8 mouse cellular contexts compared by ENCODE assay signal in genomic region chr17:74489024-74489900, GRCm38 (mm10). TPM values are rescaled to one million over a fixed set of nuclear protein-coding genes. Genes with fewer than 3 reads are reported as not detected.
DNase-seq lines count a peak whose midpoint lies in the region; ATAC-seq lines count a peak whose summit lies in the region.

Gene Yipf4 (plus strand): TSS chr17:74489493.

- peak within 1 kb of the TSS; percentile 94 for H3K27ac ChIP-seq in heart, embryonic 10.5 days
- peak within 1 kb of the TSS; percentile 89 for H3K27ac ChIP-seq in kidney, embryonic 15.5 days

- no peaks in the 10 kb centered on the region for H3K9me3 ChIP-seq in heart, embryonic 10.5 days
- H3K9me3 ChIP-seq in kidney, embryonic 15.5 days (replicated peaks), result no peaks in the 10 kb centered on the region

- H3K4me1 ChIP-seq in heart, embryonic 10.5 days, result no peaks in the 10 kb centered on the region
- peaks cover 7% of the 10 kb centered on the region for H3K4me1 ChIP-seq in kidney, embryonic 15.5 days

- H3K9ac ChIP-seq in kidney, embryonic 15.5 days, result peak within 1 kb of the TSS; percentile 90

- WGBS in heart, embryonic 10.5 days, result 5% methylated on average over 58 of the region's 58 CpGs
- 5% methylated on average over 58 of the region's 58 CpGs for WGBS in kidney, embryonic 15.5 days

- peak; percentile 98 for ATAC-seq in erythroblast, adult 5-6 weeks (replicated peaks; ENCODE audit: low FRiP score, poor library complexity, severe bottlenecking)
- peak; percentile 100 for ATAC-seq in kidney, embryonic 15.5 days (replicated peaks; ENCODE audit: low FRiP score)
- ATAC-seq in monocyte, adult 5-6 weeks (replicated peaks; ENCODE audit: insufficient number of reproducible peaks, low FRiP score, low TSS enrichment, poor library complexity, severe bottlenecking), result peak; percentile 100

- H3K4me3 ChIP-seq in heart, embryonic 10.5 days, result peak within 1 kb of the TSS; percentile 98
- H3K4me3 ChIP-seq in kidney, embryonic 15.5 days (replicated peaks), result peak within 1 kb of the TSS; percentile 97

- no peaks in the 10 kb centered on the region for H3K27me3 ChIP-seq in heart, embryonic 10.5 days (ENCODE audit: insufficient read depth, poor library complexity, severe bottlenecking)
- no peaks in the 10 kb centered on the region for H3K27me3 ChIP-seq in kidney, embryonic 15.5 days

- DNase-seq in B cell, adult 2 months, result peak; percentile 96 to 97
- peak; percentile 98 for DNase-seq in brain, adult 2 months (ENCODE audit: low read depth, low spot score)
- peak; percentile 98 for DNase-seq in heart, embryonic 10.5 days (ENCODE audit: low spot score)
- DNase-seq in liver, result peak; percentile 96
- DNase-seq in spleen, postnatal 4 days (ENCODE audit: low spot score in 2 of 2), result peak; percentile 96 to 98

- peak within 1 kb of the TSS; percentile 67 for H3K4me2 ChIP-seq in kidney, embryonic 15.5 days

- H3K36me3 ChIP-seq in heart, embryonic 10.5 days, result peaks cover 18% of the 10 kb centered on the region
- peaks cover 24% of the 10 kb centered on the region for H3K36me3 ChIP-seq in kidney, embryonic 15.5 days

RNA-seq across cellular contexts. Expression of gene Yipf4, which starts in this region (rescaled TPM):
- 280 and 306 TPM in 2 replicates for total RNA-seq in erythroblast, adult 5-6 weeks (2015; ENCODE audit: low replicate concordance)
- 409 and 455 TPM in 2 replicates for total RNA-seq in erythroblast, adult 5-6 weeks (2017; ENCODE audit: low replicate concordance)
- 35.9 and 36.3 TPM in 2 replicates for polyA plus RNA-seq in heart, embryonic 10.5 days (2016; fragmentation: Nextera tagmentation; extraction: Ambion mirVana)
- 55.3 and 70.1 TPM in 2 replicates for polyA plus RNA-seq in kidney, embryonic 15.5 days (2015; fragmentation: Nextera tagmentation; extraction: Ambion mirVana)
- total RNA-seq in monocyte, adult 5-6 weeks (2017), result 67.2 to 82.9 TPM (median 81.1 TPM) in 3 replicates

Comparison
In these comparisons a context has a peak if more than half of its experiments do, and no peak if none do; other contexts are left out.
1. Peak in every context shown above with its lines: DNase-seq, ATAC-seq, H3K4me3 ChIP-seq and H3K27ac ChIP-seq.